Mouse (Mus musculus) kidney, adult 2 months (tissue): ENCODE measurements around the gene Prkn.

Source experiments
- CTCF ChIP-seq: fragments of 200-500 bp; conservative IDR thresholded peaks from 2 replicates; pipeline ENCODE4 v1.5.1; 2011; ENCODE audit warnings: low read depth, mild to moderate bottlenecking, control low read depth, low read length, moderate library complexity, mixed read lengths; ENCODE audit not compliant: insufficient read depth, insufficient read length
- POLR2A ChIP-seq: fragments of 200-500 bp; IDR thresholded peaks from one replicate; pipeline ENCODE4 v1.6.1; 2011; ENCODE audit warnings: low read depth, low read length, control low read depth

DNA sequence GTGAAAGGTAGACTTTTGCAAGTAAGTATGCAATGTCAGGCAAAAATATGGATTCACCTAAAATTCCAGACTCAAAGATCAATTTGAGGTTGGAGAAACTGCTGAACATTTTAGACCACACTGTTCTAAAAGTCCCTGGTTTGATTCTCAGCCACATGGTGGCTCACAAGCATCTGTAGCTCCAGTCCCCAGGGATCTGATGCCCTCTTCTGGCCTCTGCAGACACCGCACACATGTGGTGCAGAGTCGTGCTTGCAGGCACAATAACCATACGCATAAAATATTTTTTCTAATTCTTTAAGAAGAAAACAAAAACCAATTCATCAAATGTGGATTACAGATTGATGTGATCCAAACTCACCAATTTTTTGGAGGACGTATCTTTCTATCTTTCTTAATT is 189.2 kb downstream of the Prkn start:
- TF ChIP-seq POLR2A (no peak), CTCF (no peak)
